In genomic region chr1:36085069-36085468, GRCm38 (mm10) we compare ENCODE assay signal across 27 mouse cellular contexts.
"Had no signal": no experiment of that assay in that cellular context is flagged by ENCODE, and none has a peak within 500 bp of the region (broad histone marks: within the 10 kb centered on the region; RNA-seq: fewer than 3 reads in every experiment).

No protein-coding gene starts in this region.

- H3K9ac ChIP-seq: embryonic facial prominence, embryonic 12.5 days; embryonic facial prominence, embryonic 13.5 days; embryonic facial prominence, embryonic 15.5 days; forebrain, embryonic 12.5 days; forebrain, embryonic 13.5 days; forebrain, embryonic 15.5 days; forebrain, postnatal 0 days had no signal

- DNase-seq: cerebellum, adult 9-10 months; cerebellum, adult 9-11 months; cerebellum, postnatal 10 days; cerebellum, postnatal 14 days; cerebellum, postnatal 25 days; cerebellum, postnatal 36 days; embryo, embryonic 11 days; forebrain, postnatal 0 days; gastrocnemius, adult 2 months; gastrocnemius, postnatal 10 days; gastrocnemius, postnatal 14 days; gastrocnemius, postnatal 25 days; gastrocnemius, postnatal 36 days; heart, adult 11 months; heart, adult 18-20 months; heart, adult 2 months had no signal

- H3K27ac ChIP-seq: embryonic facial prominence, embryonic 12.5 days; embryonic facial prominence, embryonic 13.5 days; embryonic facial prominence, embryonic 15.5 days; forebrain, embryonic 10.5 days; forebrain, embryonic 12.5 days; forebrain, embryonic 13.5 days; forebrain, embryonic 15.5 days; gastrocnemius, adult 2 months; heart, adult 2 months; heart, embryonic 10.5 days had no signal

- H3K9me3 ChIP-seq: embryonic facial prominence, embryonic 12.5 days; embryonic facial prominence, embryonic 15.5 days; forebrain, embryonic 13.5 days; forebrain, embryonic 15.5 days; heart, embryonic 10.5 days had no signal

- H3K27me3 ChIP-seq: embryonic facial prominence, embryonic 12.5 days; embryonic facial prominence, embryonic 13.5 days; embryonic facial prominence, embryonic 15.5 days; forebrain, embryonic 12.5 days; forebrain, embryonic 13.5 days; forebrain, embryonic 15.5 days had no signal

- H3K4me2 ChIP-seq: embryonic facial prominence, embryonic 12.5 days; embryonic facial prominence, embryonic 13.5 days; embryonic facial prominence, embryonic 15.5 days; forebrain, embryonic 12.5 days; forebrain, embryonic 13.5 days; forebrain, embryonic 15.5 days had no signal

- ATAC-seq: forebrain, embryonic 13.5 days; forebrain, embryonic 14.5 days; forebrain, embryonic 15.5 days; forebrain, embryonic 16.5 days; forebrain, postnatal 0 days had no signal

- H3K4me3 ChIP-seq: embryonic facial prominence, embryonic 12.5 days; embryonic facial prominence, embryonic 13.5 days; embryonic facial prominence, embryonic 15.5 days; erythroblast, embryonic 14.5 days; forebrain, embryonic 10.5 days; forebrain, embryonic 12.5 days; forebrain, embryonic 13.5 days; forebrain, embryonic 15.5 days; gastrocnemius, adult 2 months; heart, adult 2 months; heart, embryonic 10.5 days had no signal
